Mouse (Mus musculus) right cerebral cortex, adult 18-20 months (tissue): ENCODE measurements at regions not wholly inside any gene's neighbourhood (a gene's known extent, or its start where the extent isn't known, plus 50 kb on each side); places are given as distances from the start of the nearest gene placed in this dataset.
A peak's percentile ranks its signal among the peaks of the same experiment; 100 is the strongest.

ENCODE experiments used
- DNase-seq: peaks from one replicate; pipeline ENCODE4 v3.0.0; 2022; ENCODE audit warnings: mixed read lengths

- DNase-seq, result peak; percentile 20
Measured at GRCm38 (mm10) chr13:92911660-92912284, 67.2 kb downstream of the Mtx3 start.

GRCm38 (mm10) chr13:92912661-92913060, 68.1 kb downstream of the Mtx3 start:
- DNase-seq, result no peak

GRCm38 (mm10) chr13:92914631-92915030, 70.1 kb downstream of the Mtx3 start:
- no peak for DNase-seq

- no peak for DNase-seq
Measured at GRCm38 (mm10) chr13:92915221-92915839, 70.8 kb downstream of the Mtx3 start.

GRCm38 (mm10) chr13:92915948-92916710, 71.6 kb downstream of the Mtx3 start:
- no peak for DNase-seq

GRCm38 (mm10) chr13:92919882-92920281, 75.3 kb downstream of the Mtx3 start:
- no peak for DNase-seq

GRCm38 (mm10) chr13:92921936-92922335, 77.4 kb downstream of the Mtx3 start:
- no peak for DNase-seq

GRCm38 (mm10) chr13:92923496-92923895, 78.9 kb downstream of the Mtx3 start:
- no peak for DNase-seq

- no peak for DNase-seq
Measured at GRCm38 (mm10) chr13:92924021-92924420, 79.5 kb downstream of the Mtx3 start.

- DNase-seq, result no peak
Measured at GRCm38 (mm10) chr13:92925196-92925595, 80.6 kb downstream of the Mtx3 start.

GRCm38 (mm10) chr13:92928551-92928950, 84.0 kb downstream of the Mtx3 start:
- DNase-seq, result no peak

GRCm38 (mm10) chr13:92931696-92932095, 87.1 kb downstream of the Mtx3 start:
- DNase-seq, result no peak

- no peak for DNase-seq
Measured at GRCm38 (mm10) chr13:92939032-92939431, 94.5 kb downstream of the Mtx3 start.

- DNase-seq, result no peak
Measured at GRCm38 (mm10) chr13:92940610-92941009, 96.0 kb downstream of the Mtx3 start.

- no peak for DNase-seq
Measured at GRCm38 (mm10) chr13:92948560-92948959, 104.0 kb downstream of the Mtx3 start.

GRCm38 (mm10) chr13:92960031-92960430, 115.5 kb downstream of the Mtx3 start:
- peak; percentile 72 for DNase-seq

- DNase-seq, result no peak
Measured at GRCm38 (mm10) chr13:92962625-92963024, 118.1 kb downstream of the Mtx3 start.

- no peak for DNase-seq
Measured at GRCm38 (mm10) chr13:92963351-92963895, 118.9 kb downstream of the Mtx3 start.

- DNase-seq, result no peak
Measured at GRCm38 (mm10) chr13:92964213-92964743, 119.7 kb downstream of the Mtx3 start.

GRCm38 (mm10) chr13:92967025-92967610, 122.6 kb downstream of the Mtx3 start:
- no peak for DNase-seq

GRCm38 (mm10) chr13:92969579-92969978, 125.0 kb downstream of the Mtx3 start:
- DNase-seq, result no peak

- no peak for DNase-seq
Measured at GRCm38 (mm10) chr13:92972891-92973290, 128.3 kb downstream of the Mtx3 start.

GRCm38 (mm10) chr13:92973791-92974190, 129.2 kb downstream of the Mtx3 start:
- DNase-seq, result peak; percentile 67
